Mouse (Mus musculus) heart, adult 9 months (tissue): ENCODE measurements at regions not wholly inside any gene's neighbourhood (a gene's known extent, or its start where the extent isn't known, plus 50 kb on each side); places are given as distances from the start of the nearest gene placed in this dataset.
A peak's percentile ranks its signal among the peaks of the same experiment; 100 is the strongest.

Experiments
- DNase-seq, 2 experiments: peaks; one replicate each; pipeline ENCODE4 v3.0.0; 2022; ENCODE audit warnings: low spot score in 2 of 2

DNA sequence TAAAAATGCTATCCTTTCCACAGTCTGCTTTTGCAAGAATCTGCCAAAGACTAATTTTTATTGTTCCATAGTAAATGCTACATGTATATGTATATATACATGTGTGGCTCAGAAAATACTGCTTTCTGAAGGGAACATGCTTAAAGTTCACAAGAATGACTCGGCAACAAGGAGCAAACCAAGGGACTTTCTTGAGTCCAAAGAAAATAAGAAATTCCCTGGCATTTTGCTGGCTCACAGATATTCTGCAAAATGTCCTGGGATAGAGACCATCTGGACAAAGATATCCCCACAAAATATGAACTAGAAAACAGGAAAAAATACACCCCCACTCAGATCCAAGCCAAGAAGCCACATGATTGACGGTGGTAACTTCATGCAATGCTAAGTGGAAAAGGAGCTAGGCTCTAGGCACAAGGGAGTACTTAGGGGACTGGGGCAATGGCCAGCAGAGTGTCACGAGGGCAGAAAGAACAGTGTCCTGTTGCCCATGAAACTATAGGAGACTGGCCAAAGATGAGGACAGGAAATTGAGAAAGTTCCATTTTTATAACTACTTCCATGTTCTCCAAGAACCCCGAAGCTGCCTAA is 274.3 kb upstream of the Acvr2a start:
- peak; percentile 78 for DNase-seq

DNA sequence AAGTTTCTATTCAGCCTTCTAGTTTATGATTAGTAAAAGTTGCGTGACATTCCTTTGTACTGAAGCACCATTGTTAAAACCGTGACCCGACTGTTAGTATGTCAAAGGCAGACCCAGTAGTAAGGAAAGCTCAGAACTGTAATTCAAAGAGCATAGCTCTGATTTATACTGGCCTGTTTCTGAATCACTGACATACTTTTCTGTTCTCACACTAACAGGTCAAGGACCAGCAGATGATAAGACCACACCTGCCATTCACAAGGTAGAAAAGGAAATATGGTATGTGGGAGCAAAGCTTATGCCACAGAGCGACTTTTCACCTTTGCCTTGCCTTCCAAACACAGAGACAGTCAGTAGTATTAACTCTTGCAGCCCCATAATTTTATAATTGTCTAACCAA is 269.5 kb upstream of the Acvr2a start:
- no peak for DNase-seq

DNA sequence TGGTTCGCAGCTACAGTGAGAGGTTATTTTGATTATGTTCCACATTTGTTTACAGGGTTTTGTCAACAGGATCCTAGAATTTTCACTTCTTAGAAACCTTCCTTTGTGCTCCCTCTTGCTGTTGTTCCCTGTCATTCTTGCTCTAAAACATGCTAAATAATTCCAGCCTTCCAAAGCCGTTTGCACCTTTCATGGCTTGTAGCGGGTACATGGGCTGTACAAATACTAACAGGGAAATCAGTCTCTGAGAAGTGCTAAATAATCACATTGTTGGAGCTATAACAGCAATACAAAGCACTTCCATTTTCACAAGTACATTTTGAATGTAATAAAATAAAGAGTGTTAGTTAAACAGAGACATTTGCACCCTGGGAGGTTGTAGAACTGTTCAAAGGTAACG is 268.8 kb upstream of the Acvr2a start:
- DNase-seq = no peak

DNA sequence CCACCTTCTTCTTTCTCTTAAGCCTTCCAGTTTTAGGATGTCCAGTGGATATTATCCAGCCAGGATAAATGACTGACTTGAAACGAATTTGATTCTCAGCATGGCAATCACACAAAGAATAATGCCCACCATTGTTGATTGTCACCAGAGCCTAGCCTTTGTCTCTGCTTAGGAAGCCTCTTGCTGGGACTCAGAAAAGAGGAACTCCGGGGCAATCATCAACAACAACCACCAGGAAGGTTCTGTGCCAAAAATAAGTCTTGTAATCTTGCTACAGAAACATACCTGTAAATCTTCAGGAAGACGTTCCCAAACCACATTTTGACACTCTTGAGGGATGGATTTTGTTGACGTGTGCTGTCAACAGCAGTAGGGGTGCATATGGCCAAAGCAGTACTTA is 268.2 kb upstream of the Acvr2a start:
- DNase-seq = no peak

DNA sequence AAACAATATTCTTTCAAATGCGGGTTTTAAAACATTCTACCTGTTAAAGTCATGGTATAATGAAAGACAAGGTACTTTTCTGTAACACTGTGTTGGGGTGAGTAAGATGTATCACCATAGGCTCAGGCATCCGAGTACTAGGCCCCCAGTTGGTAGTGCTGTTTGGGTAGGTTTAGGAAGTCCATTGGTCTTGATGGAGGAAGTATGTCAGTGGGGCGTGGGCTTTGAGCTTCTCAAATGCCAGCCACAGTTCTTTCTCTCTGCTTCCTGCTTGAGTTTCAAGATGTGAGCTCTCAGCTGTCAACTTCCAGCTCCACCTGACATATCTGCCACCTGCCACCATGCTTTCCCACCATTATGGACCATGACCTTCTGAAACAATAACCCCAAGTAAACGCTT is 267.7 kb upstream of the Acvr2a start:
- no peak for DNase-seq

DNA sequence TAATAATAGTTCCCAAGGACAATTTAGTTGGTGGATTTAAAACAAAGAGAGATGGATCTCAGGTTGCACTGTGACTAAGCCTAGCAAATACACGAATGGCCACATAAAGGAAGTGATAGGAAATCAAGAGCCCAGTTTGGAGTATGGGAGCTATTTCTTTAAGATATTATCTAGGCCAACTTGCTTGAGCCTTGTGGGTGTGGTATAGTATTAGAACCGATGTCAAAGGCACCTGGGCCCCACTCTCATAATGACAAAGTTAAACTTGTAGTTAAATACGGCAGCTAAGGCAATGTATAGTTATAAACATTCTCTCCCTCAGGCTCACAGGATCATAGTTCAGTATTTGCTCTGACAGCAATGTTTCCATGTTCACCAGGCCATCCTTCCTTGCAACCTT is 257.3 kb upstream of the Acvr2a start:
- DNase-seq = no peak

DNA sequence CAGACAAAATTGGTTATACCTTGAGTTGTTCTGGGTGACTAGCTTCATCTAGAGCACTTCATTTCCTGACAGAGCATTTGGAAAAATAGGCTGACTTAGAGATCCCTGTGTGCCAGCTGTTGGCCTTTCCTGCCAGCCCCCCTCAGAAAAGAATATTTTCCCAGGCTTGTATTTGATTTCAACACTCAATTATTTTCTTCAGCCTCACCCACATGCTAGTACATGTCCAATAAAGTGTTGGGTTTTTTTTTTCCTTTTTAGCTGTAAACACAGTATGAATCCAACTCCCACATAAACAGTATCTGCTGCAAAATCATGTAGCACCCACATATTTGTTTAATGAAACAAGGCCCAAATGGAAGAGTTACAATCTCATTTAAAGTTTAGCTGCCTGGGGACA is 256.8 kb upstream of the Acvr2a start:
- no peak for DNase-seq

DNA sequence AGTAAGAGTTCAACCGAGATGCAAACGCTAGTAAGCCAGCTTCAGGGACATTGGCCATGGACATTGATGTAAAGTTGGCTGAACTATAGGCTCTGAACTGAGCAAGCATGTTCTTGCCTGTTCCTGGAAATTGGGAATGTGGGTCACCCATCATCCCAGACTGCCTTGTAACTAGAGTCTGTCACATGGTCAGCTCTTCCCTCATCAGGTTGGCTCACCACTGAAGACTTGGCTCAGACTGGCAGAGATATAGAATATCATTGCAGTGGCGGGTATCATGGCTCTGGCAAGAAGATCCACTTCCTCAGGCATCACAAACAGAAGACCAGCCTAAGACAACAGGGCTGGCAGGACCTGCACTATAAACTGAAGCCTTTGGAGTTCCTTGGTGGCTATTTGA is 255.3 kb upstream of the Acvr2a start:
- DNase-seq = no peak

DNA sequence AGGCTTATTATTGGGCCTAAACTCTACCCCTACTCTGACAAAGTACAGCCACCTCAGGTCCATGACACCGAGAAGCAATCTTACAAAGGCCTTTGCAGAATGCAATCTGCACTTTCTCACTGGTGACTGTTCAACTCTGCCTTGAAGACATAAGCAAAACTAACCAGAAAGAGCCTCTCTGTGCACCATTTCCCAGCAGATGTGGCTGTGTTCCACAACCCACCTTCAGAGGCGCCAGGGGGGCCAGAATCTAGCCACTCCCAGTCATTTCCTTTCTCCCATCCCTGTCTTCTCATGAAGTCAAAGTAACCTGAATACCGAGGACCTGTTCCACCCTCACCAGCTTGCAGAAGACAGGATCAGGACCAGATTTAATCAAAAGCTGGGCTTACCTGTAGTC is 250.3 kb upstream of the Acvr2a start:
- no peak for DNase-seq

DNA sequence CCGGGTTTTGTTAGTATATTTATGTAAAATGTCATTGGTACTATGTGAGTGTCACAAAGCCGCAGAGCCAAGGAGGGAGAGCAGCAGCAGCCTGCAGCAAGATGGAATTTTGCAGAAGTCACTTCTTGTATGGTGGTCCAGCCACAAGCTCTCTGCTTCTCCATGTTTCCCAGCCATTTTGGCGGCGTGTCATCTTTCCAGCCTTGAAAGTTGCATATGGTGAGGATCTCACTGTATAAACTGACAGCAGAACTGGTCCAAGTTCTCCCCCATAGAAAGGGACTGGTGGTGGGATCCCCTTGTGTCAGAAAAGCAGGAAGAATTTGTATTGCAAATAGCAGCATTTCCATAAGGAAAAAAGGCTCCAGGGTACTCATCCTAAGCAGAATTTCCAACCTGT is 249.7 kb upstream of the Acvr2a start:
- DNase-seq = no peak

DNA sequence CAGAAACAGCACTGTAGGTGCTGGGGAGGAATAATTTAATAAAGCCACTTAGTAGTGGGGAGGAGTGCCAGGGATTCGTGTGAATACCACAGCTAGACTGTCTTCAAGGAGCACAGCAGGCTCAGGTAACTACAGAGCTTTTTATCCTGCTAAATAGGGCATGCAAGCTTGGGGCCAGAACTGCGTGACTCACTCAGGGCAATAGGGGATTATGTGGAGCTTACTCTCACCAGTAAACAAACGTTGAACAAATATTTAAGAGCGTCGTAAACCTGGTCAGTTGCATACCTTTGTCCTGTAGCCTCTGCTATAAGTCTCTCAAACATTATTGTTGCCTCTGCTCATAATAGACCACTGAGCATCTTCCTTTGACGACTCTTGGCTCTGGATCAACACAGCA is 246.0 kb upstream of the Acvr2a start:
- no peak for DNase-seq

DNA sequence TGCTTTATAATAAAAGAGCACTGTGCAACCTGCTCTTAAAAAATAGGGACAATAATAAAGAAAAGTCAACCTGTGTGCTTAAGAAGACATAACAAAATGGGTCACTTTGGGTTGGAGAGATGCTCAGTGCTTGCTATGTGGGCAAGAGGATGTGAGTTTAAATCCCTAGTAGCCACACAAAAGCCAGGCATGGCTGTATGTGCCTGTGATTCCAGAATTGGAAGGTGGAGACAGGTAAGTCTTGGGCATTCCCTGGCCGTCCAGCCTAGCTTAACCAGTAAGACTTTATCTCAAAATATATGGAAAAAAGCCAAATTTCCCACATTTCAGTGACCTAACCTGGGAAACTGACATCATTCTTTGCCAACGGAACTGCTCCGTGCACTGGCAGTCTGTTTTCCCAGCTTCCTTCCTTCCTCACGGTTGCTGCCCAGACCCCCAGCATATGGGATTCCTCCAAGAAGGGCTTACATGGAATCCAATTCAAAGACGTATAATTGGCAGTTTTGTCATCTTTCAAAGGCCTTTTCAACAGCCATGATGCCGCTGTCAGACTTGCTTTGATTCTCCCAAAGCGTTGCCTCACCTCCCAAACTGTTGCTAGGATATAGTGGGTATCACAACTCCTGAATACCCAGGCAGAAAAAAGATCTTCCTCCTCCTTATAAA is 227.6 kb upstream of the Acvr2a start:
- DNase-seq = no peak

DNA sequence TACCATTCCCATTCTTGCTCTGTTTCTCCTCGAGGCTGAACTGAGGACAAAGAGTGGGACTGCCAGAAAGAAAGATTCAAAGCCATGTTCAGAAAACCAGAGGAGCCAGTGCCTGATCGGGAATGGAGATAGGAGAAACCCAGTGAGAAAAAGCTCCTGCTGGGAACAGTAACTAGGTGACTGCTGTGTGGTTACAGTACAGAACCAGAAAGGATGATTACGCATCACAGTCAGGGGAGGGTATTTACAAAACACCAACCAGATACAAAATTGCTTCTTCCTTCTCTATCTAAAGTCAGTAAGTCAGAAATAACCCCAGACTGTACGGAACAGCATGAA is 227.1 kb upstream of the Acvr2a start:
- no peak for DNase-seq

DNA sequence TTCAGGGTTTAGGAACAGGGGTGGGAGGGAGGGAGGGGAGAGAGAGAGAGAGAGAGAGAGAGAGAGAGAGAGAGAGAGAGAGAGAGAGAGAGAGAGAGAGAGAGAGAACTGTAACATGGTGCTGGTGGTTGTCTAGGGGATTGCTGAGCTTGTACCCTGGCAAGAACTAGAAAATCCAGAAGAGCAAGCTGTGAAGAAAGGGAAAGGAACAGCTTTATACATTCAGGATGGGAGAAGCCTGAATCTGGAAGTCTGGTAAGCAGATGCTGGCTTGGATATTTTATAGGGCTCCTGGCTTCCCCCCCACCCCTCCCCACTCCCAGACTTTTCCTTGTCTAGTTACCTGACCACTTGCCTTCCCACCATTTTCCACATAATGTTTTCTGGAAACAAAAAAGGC is 224.2 kb upstream of the Acvr2a start:
- DNase-seq = no peak

DNA sequence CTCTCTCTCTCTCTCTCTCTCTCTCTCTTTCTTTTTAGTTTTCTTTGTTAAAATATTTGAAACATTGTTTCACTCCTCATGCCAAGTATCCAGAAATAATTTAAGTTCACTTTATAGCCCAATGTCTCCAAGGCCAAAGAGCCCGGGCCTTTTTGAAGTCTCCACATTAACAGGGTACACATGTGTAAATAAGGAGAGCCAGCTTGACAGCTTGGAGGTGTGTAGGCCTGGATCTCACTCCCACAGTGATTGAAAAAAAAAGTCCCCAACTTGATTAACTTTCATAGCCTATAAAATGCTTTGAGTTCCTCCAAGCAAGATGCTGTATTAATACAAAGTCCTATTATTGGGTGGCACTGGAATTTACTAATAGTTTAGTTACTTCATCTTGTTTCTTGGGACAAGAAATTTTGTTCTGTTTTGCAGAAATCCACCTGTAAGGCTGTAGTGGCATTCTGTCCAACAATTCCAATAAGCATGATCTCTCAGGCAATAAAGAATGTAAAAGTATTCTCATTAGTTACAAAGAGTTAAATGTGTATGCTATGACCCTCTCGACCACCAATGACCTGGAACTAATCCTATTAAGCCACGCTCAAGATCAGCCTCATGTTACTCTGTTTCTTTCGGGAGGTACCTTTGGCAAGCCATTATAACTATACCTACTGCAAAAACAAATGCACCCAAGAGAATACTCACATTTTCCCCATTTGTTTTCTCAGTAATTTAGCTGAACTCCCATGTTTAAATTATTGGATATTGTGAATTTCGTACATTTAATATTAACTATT is 215.9 kb upstream of the Acvr2a start:
- no peak for DNase-seq

DNA sequence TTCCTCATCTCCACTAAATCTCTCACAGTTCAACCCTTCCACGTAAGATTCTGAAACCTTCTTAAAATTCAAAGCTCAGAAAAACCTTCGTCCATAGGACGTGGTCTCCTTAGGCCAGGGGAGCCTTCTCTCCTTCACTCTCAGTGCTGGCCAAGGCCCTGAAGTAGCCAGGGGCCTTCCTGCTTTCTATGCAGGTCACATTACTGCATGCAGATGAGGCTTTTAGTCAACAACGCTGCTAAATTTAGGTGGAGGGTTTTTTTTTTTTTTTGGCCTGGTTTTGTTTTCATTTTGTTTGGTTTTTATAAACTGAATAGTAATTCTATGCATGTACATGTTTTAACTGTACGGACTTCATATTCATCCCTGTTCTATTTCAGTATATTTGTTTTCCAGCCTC is 214.5 kb upstream of the Acvr2a start:
- DNase-seq = no peak

DNA sequence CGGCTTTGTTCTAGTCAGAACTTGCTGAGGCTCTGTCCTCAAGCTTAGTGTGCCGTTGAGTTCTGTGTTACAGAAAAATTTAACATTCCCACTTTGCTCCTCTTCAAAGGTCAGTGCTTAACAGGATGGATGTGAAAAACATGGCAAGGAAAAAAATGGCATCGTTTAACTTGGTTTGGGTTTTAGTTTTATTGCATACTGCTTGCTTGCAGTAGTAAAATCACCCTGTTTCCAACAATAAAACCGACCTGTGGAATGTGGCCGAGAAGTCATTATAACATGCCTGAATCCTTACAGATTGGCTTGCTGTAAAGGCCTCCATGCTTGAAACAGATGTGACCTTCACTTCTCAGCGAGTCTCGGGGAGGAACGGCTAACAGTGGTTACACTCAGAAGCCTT is 212.1 kb upstream of the Acvr2a start:
- no peak for DNase-seq

DNA sequence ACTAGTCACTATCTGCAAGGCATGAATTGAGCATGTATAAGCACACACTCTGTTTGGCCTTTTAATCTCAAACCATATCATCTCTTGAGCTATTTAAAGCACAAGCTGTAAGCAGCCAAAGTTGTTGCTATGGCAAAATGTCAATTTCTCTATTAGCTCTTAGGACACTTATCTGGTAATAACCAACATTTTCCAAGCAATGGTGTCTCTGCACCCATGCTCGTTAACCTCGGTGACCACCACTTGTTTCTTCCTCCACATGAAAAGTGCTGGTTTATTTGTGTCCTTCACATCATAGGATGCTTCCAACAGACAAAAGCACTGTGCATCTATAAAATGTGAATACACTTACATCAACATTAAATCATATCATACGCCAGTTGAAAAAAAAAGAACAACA is 204.4 kb upstream of the Acvr2a start:
- no peak for DNase-seq

DNA sequence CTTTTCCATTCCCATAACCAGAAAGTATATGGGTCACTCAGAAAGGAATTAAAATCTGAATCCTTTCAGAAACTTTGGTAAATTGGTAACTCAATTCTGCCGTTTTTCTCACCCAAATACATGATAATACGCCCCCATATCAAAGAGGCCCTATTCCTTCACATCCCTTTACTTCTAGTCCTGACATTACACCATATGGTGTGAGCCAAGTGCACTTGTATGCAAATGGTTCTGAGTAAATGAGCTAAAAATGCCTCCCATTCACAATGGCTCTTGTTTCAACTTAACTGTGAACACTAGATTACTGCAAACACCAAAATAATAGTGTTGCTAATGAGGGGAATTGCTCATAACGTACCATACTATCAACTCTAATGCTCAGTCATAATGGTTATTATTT is 201.7 kb upstream of the Acvr2a start:
- DNase-seq = no peak

DNA sequence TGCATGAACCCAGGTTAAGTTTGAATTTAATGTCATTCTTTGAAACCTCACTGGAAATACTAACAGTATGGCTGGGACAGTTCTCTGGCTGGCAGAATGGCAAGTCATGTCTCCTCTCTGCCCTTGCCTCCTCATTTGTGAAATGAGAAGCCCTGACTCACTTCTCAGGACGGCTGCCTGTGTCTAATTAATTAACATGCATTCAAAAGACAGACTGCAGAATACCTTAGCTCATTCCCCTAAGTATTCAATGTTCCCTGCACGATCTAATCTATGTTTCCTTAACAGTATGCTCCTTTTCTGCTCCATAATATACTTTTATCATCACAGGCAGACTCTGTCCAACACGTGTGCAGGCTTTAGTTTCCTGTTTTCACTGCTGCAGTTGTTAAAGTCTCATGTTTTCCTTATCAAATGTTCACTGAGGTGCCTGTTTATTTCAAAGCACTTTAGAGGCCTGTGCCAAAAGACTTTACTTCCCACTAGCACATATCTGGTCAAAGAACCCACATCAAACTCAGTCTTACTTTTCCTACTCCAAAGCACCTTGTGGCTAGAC is 196.7 kb upstream of the Acvr2a start:
- DNase-seq = no peak

DNA sequence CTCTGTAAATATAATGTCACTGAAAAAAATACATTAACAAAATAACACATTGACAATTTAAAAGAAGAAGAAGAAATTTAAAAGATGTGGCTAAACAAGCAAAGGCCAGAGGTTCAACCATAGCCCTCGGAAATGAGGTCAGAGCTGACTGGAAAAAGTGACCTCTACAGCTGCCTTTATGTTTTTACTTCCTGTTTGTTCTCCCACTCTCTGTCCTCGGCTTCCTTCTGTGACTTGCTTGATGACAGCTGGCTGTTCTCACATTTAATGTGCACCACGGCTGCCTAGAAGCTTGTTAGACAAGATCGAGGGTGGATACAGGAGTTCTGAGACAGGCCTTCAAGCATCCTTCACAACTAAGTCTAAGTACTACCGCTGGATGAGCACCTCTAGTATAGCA is 194.9 kb upstream of the Acvr2a start:
- peak; percentile 2 to 5 for DNase-seq

DNA sequence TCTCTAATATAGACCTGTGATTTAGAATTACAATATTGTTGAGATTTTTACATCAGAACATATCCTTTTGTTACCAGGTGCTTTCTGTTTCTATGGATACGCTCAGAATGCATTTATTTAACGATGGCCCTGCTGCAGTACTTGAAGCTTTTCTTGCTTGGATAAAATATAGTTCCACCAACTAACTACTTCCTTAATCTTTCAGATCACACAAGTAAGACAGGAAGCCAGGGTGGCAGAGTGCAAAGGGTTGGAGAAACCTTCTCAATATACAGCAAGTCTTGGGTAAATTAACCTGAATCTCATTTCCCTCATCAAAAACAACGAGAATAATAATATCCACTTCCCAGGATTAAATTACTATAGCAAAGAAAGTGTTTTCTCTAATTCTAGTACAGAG is 193.1 kb upstream of the Acvr2a start:
- DNase-seq = no peak

DNA sequence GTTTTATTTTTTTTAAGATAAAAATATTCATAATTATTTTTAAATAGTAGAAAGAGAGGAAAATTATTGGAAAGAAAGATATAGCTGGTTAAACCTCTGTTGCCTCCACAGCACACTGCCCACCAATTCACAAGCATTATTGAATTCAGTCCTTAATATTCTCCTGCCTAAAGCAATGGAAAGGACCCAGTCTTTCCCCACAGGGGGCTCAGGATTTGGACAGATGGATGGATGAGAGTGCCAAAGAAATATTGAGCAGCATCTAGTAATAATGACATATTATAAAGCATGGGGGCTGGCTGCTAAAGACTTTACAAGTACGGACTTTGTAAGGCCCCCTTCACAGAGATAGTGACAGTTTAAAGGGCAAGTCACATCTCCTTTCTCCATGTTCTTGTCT is 191.6 kb upstream of the Acvr2a start:
- no peak for DNase-seq
